Mouse (Mus musculus) ES-E14 (cell line): ENCODE measurements around the gene 5530401A14Rik. TPM values are rescaled to one million over a fixed set of nuclear protein-coding genes. Genes with fewer than 3 reads are reported as not detected.

Experiments used
- DNase-seq: peaks from one replicate; pipeline ENCODE4 v3.0.0-alpha.2; 2013; ENCODE audit warnings: low read depth, low spot score
- H3K27ac ChIP-seq: 2 replicates; pipeline ENCODE4 v1.5.1; 2012; ENCODE audit warnings: low read depth, mild to moderate bottlenecking, low read length, moderate library complexity, mixed read lengths; ENCODE audit not compliant: poor library complexity, insufficient read depth, severe bottlenecking
- H3K36me3 ChIP-seq: 2 replicates; pipeline ENCODE4 v1.6.1; 2012; ENCODE audit warnings: mild to moderate bottlenecking, low read length, moderate library complexity, mixed read lengths; ENCODE audit not compliant: control insufficient read depth, poor library complexity, insufficient read depth, severe bottlenecking
- H3K4me1 ChIP-seq, 2 experiments: fragments of 150-350 bp in 1 of 2; sonication (generic) in 1 of 2; 2 replicates each; pipeline ENCODE4 v1.6.1; 2012; ENCODE audit warnings: low read length in 2 of 2, mild to moderate bottlenecking in 1 of 2, mixed read lengths in 1 of 2; ENCODE audit not compliant: control insufficient read depth in 2 of 2, insufficient read depth in 2 of 2, poor library complexity in 1 of 2
- H3K4me3 ChIP-seq, 2 experiments: fragments of 150-350 bp in 1 of 2; sonication (generic) in 1 of 2; 2 replicates each; pipeline ENCODE4 v1.5.1; 2012; ENCODE audit warnings: low read length in 2 of 2, low read depth in 1 of 2, mild to moderate bottlenecking in 1 of 2, mixed read lengths in 1 of 2; ENCODE audit not compliant: insufficient read depth in 1 of 2, poor library complexity in 1 of 2, severe bottlenecking in 1 of 2
- H3K9ac ChIP-seq: 2 replicates; pipeline ENCODE4 v1.6.1; 2012; ENCODE audit warnings: low read depth, mild to moderate bottlenecking, low read length, mixed read lengths; ENCODE audit not compliant: poor library complexity, insufficient read depth, severe bottlenecking
- H3K9me3 ChIP-seq: fragments of 150-350 bp; sonication (generic); 2 replicates; pipeline ENCODE4 v1.6.1; 2012; ENCODE audit warnings: low read depth, mild to moderate bottlenecking, low read length; ENCODE audit not compliant: control insufficient read depth, insufficient read depth
- CHD2 ChIP-seq: IDR thresholded peaks from 2 replicates; pipeline ENCODE4 v1.6.1; 2014; ENCODE audit warnings: mild to moderate bottlenecking, low read depth, low read length, inconsistent platforms
- HCFC1 ChIP-seq: IDR thresholded peaks from 2 replicates; pipeline ENCODE4 v1.6.1; 2012; ENCODE audit warnings: low read length, inconsistent platforms, borderline replicate concordance; ENCODE audit not compliant: insufficient read depth
- MAFK ChIP-seq: IDR thresholded peaks from 2 replicates; pipeline ENCODE4 v1.6.1; 2014; ENCODE audit warnings: mild to moderate bottlenecking, low read depth, low read length, inconsistent platforms; ENCODE audit not compliant: insufficient read depth
- ZC3H11A ChIP-seq: IDR thresholded peaks from 2 replicates; pipeline ENCODE4 v1.6.1; 2012; ENCODE audit warnings: low read depth, mild to moderate bottlenecking, inconsistent platforms, low read length, borderline replicate concordance
- ZNF384 ChIP-seq: IDR thresholded peaks from 2 replicates; pipeline ENCODE4 v1.6.1; 2012; ENCODE audit warnings: low read depth, low read length, inconsistent platforms
- in situ Hi-C, 2 experiments: fragments of 600-800 bp; cut with MboI; formaldehyde crosslinking; loops; one replicate each; pipeline ENCODE4 v1.15.1; 2025; ENCODE audit warnings: low sequenced_read_pairs in 2 of 2, inconsistent platforms in 1 of 2; ENCODE audit not compliant: unreplicated experiment in 2 of 2
- total RNA-seq: library from RNA; depleted of rRNA; stranded (reverse); fragments of 300-350 nt; gene quantifications from 2 replicates; pipeline ENCODE4 v1.2.3, GENCODE M21; 2012

The 5530401A14Rik gene
- total RNA-seq, 1 experiment: not detected

- TF ChIP-seq ZNF384 (no peak), CHD2 (no peak), HCFC1 (no peak), ZC3H11A (no peak), MAFK (no peak)
- Histone ChIP-seq H3K4me1 (no peaks in the 10 kb centered on the region), H3K36me3 (no peaks in the 10 kb centered on the region), H3K9me3 (no peaks in the 10 kb centered on the region), H3K4me3 (no peak overlapping the region), H3K9ac (no peak overlapping the region), H3K27ac (no peak overlapping the region)
- DNase-seq: no peak
- in situ Hi-C loops: no loop called here
These were observed 19.5 kb upstream of the 5530401A14Rik start for GRCm38 (mm10) chr11:81841001-81841400.

- no peak for DNase-seq
- H3K36me3 ChIP-seq: no peaks in the 10 kb centered on the region
These were observed 15.3 kb upstream of the 5530401A14Rik start for GRCm38 (mm10) chr11:81845010-81845685.

GRCm38 (mm10) chr11:81845686-81846036, 14.8 kb upstream of the 5530401A14Rik start:
- in situ Hi-C loops: no loop called here
- no peak overlapping the region for H3K4me3 ChIP-seq
- no peaks in the 10 kb centered on the region for H3K4me1 ChIP-seq
- no peak overlapping the region for H3K9ac ChIP-seq
- no peaks in the 10 kb centered on the region for H3K36me3 ChIP-seq
- no peak overlapping the region for H3K27ac ChIP-seq
- no peak for DNase-seq
- H3K9me3 ChIP-seq: no peaks in the 10 kb centered on the region
- TF ChIP-seq ZC3H11A: no peak

More at GRCm38 (mm10) chr11:81845010-81845685, 15.3 kb upstream of the 5530401A14Rik start:
- Histone ChIP-seq H3K9ac (no peak overlapping the region), H3K4me1 (no peaks in the 10 kb centered on the region), H3K4me3 (no peak overlapping the region), H3K27ac (no peak overlapping the region), H3K9me3 (no peaks in the 10 kb centered on the region)
- TF ChIP-seq CHD2: no peak
- in situ Hi-C loops: no loop called here

- no peak for TF ChIP-seq ZC3H11A
- no peak for TF ChIP-seq MAFK
- TF ChIP-seq HCFC1: no peak
- TF ChIP-seq CHD2: no peak
- no peak for TF ChIP-seq ZNF384
- H3K9ac ChIP-seq: no peak overlapping the region
- no peak overlapping the region for H3K4me3 ChIP-seq
- no peaks in the 10 kb centered on the region for H3K4me1 ChIP-seq
- H3K36me3 ChIP-seq: no peaks in the 10 kb centered on the region
- H3K9me3 ChIP-seq: no peaks in the 10 kb centered on the region
- DNase-seq: no peak
- H3K27ac ChIP-seq: no peak overlapping the region
- in situ Hi-C loops: no loop called here
These were observed 12.5 kb upstream of the 5530401A14Rik start for GRCm38 (mm10) chr11:81847773-81848490.
